Mouse (Mus musculus) neural tube, embryonic 11.5 days (tissue): ENCODE measurements around the gene Thumpd1. TPM values are rescaled to one million over a fixed set of nuclear protein-coding genes. Genes with fewer than 3 reads are reported as not detected.

ENCODE experiments used
- polyA plus RNA-seq: library from polyadenylated mRNA; unstranded; fragments of >200 nt; fragmentation: Nextera tagmentation; extraction: Ambion mirVana; gene quantifications from 2 replicates; pipeline ENCODE4 v1.2.1, GENCODE M21; 2014

Thumpd1 gene
- polyA plus RNA-seq, 1 experiment from 2014 or later, result 106 TPM

Other genes with a start within 250 kb of the Thumpd1 start
- not detected in 2 replicates for gene Umod, start 241.5 kb downstream of the Thumpd1 start, polyA plus RNA-seq
- gene Acsm5, start 201.3 kb downstream of the Thumpd1 start, polyA plus RNA-seq, result not detected in 2 replicates
- 0.45 and 0.47 TPM in 2 replicates for gene Pdilt, start 197.3 kb downstream of the Thumpd1 start, polyA plus RNA-seq
- not detected in 2 replicates for gene Acsm2, start 166.5 kb downstream of the Thumpd1 start, polyA plus RNA-seq
- gene Acsm1, start 113.8 kb downstream of the Thumpd1 start, polyA plus RNA-seq, result not detected in 2 replicates
- not detected in 2 replicates for gene Acsm4, start 30.8 kb downstream of the Thumpd1 start, polyA plus RNA-seq
- gene Acsm3, start 40.1 kb upstream of the Thumpd1 start, polyA plus RNA-seq, result 0.08 and 0.37 TPM in 2 replicates
- 16.3 and 27.3 TPM in 2 replicates for gene Rexo5, start 73.2 kb upstream of the Thumpd1 start, polyA plus RNA-seq
- 33.2 and 33.5 TPM in 2 replicates for gene Eri2, start 73.3 kb upstream of the Thumpd1 start, polyA plus RNA-seq
- 12.4 and 14.1 TPM in 2 replicates for gene Lyrm1, start 175.1 kb upstream of the Thumpd1 start, polyA plus RNA-seq
- gene Dcun1d3, start 175.5 kb upstream of the Thumpd1 start, polyA plus RNA-seq, result 10.7 and 14.0 TPM in 2 replicates